Mouse (Mus musculus): ENCODE data around the gene Zbtb40. TPM values are rescaled to one million over a fixed set of nuclear protein-coding genes. Genes with fewer than 3 reads are reported as not detected.

The Zbtb40 gene
- polyA plus RNA-seq, 1 experiment: 8.8 TPM

DNA sequence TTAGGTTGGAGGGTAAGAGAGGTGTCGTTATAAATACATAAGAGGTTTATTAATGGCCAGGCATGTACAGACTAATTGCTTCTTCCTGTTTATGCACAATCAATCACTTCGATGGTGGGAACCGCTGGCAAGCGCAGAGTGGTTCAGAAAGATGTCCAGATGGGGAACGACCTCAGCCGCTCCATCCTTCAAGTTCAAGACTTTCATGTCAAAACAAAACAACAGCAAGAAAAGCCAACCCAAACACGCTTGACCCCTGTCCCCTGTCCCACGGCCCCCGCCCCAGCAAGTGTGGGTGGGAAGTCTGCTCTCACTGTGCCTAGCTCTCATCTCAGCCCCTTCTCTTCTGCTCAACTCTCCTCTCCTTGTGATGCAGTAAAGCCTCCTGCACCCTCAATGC, 88.0 kb downstream of the Zbtb40 start:
- H3K36me3 ChIP-seq (ENCODE audit: control insufficient read depth, insufficient read depth, low read length): no peaks in the 10 kb centered on the region
- H3K27ac ChIP-seq (ENCODE audit: insufficient read depth, low read length): no peak overlapping the region
- 56% methylated on average over 9 of the region's 9 CpGs for WGBS
- DNase-seq (ENCODE audit: low read depth in 1 of 2, low spot score in 2 of 2): no peak
- no peak for TF ChIP-seq POLR2A (IDR thresholded peaks at IDR 0.05; ENCODE audit: low read depth, low read length)
- TF ChIP-seq CTCF (IDR thresholded peaks at IDR 0.05; ENCODE audit: extremely low read depth, insufficient read depth, insufficient read length, insufficient replicate concordance): no peak
- peaks cover 13% of the 10 kb centered on the region for H3K27me3 ChIP-seq (ENCODE audit: control insufficient read depth, insufficient read depth, low read length)
- no peak overlapping the region for H3K4me3 ChIP-seq (ENCODE audit: extremely low read depth, insufficient read depth, insufficient read length)
- H3K4me1 ChIP-seq (ENCODE audit: control insufficient read depth, insufficient read depth, insufficient read length): no peaks in the 10 kb centered on the region

DNA sequence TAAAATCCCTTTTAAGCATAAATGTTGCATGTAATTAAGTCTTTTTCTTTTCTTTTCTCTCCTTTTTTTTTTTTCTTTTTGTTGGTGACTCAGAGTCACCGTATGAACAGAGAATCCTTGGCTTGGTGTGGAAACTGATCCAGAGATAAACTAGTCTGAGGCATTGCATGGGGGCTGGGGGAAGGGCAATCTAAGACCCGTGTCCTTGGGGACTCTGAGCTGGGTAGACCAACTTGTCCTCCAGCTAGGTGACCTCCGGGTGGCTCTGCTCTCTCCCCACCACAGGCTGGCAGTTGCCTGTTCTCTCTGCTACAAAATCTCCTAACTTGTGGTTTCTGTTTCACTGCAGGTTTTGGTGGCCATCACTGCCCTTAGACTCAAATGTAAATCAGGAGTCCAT, 88.5 kb downstream of the Zbtb40 start:
- H3K4me3 ChIP-seq (ENCODE audit: extremely low read depth, insufficient read depth, insufficient read length): no peak overlapping the region
- no peak for DNase-seq (ENCODE audit: low read depth in 1 of 2, low spot score in 2 of 2)
- no peak for TF ChIP-seq POLR2A (IDR thresholded peaks at IDR 0.05; ENCODE audit: low read depth, low read length)
- no peak for TF ChIP-seq CTCF (IDR thresholded peaks at IDR 0.05; ENCODE audit: extremely low read depth, insufficient read depth, insufficient read length, insufficient replicate concordance)
- WGBS: 41% methylated on average over 3 of the region's 3 CpGs
- H3K27me3 ChIP-seq (ENCODE audit: control insufficient read depth, insufficient read depth, low read length): peaks cover 13% of the 10 kb centered on the region
- H3K4me1 ChIP-seq (ENCODE audit: control insufficient read depth, insufficient read depth, insufficient read length): no peaks in the 10 kb centered on the region
- H3K36me3 ChIP-seq (ENCODE audit: control insufficient read depth, insufficient read depth, low read length): no peaks in the 10 kb centered on the region
- no peak overlapping the region for H3K27ac ChIP-seq (ENCODE audit: insufficient read depth, low read length)

DNA sequence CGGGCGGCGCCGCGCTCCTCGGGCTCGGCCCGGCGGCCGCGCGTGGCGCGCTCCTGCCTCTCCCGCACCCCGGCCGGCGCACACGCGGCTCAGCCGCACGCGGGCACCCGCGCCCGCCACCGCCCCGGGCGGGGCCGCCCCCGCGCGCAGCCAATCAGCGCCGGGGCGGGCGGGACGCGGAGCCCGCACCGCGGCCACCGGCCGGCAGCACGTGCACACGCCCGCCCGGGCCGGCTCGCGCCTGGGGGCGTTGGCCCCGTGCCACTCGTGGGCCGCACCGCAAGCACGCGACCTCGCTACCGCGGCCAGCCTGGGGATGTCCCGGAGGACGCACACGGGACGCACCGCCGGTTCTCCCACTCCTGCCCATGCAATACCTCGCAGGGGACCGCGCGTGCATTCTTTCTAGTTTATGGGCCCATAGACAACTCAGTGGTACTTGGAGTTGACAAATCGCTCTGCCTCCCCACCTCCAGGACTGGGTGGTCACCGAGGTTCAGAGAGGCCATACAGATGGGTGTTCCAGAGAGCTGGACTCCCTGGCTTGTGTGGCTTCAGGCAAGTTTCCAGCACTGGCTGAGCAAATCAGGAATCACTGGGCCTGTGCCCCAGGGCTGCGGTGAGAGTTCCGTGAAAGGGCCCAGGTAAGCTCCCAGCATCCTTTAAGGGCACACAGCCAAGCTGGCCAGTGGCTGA, 91.7 kb downstream of the Zbtb40 start, which contains the start of gene Epha8:
Epha8 (minus strand) TSS at position 66 of the 696 bp plus-strand sequence.
- H3K4me3 ChIP-seq (ENCODE audit: extremely low read depth, insufficient read depth, insufficient read length): no peak within 1 kb of the TSS
- 9% methylated on average over 75 of the region's 75 CpGs for WGBS
- TF ChIP-seq POLR2A (IDR thresholded peaks at IDR 0.05; ENCODE audit: low read depth, low read length): no peak
- peaks cover 13% of the 10 kb centered on the region for H3K27me3 ChIP-seq (ENCODE audit: control insufficient read depth, insufficient read depth, low read length)
- H3K4me1 ChIP-seq (ENCODE audit: control insufficient read depth, insufficient read depth, insufficient read length): no peaks in the 10 kb centered on the region
- no peak for DNase-seq (ENCODE audit: low read depth in 1 of 2, low spot score in 2 of 2)
- no peaks in the 10 kb centered on the region for H3K36me3 ChIP-seq (ENCODE audit: control insufficient read depth, insufficient read depth, low read length)
- no peak within 1 kb of the TSS for H3K27ac ChIP-seq (ENCODE audit: insufficient read depth, low read length)

DNA sequence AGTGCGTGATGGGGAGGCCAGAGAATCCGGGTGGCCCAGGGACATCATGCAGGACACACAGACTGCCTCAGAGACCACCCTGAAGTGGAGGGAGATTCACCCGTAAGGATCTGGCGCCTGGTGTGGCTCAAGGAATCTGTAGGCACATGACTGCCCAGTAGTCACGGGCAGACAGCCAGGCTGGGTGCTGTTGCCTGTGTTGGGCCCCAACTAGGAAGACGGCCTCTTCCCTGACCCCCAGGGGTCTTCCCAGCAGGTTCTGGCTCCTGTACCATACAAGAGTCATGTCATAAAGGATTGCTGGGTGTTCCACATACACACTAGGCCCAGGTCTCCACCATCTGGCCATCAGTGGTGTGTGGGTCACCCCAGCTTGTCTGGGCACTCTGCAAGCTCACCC, 94.0 kb downstream of the Zbtb40 start:
- H3K27ac ChIP-seq (ENCODE audit: insufficient read depth, low read length): no peak overlapping the region
- peaks cover 13% of the 10 kb centered on the region for H3K27me3 ChIP-seq (ENCODE audit: control insufficient read depth, insufficient read depth, low read length)
- TF ChIP-seq CTCF (IDR thresholded peaks at IDR 0.05; ENCODE audit: extremely low read depth, insufficient read depth, insufficient read length, insufficient replicate concordance) (no peak), POLR2A (IDR thresholded peaks at IDR 0.05; ENCODE audit: low read depth, low read length) (no peak)
- 80% methylated on average over 6 of the region's 6 CpGs for WGBS
- H3K4me1 ChIP-seq (ENCODE audit: control insufficient read depth, insufficient read depth, insufficient read length): no peaks in the 10 kb centered on the region
- no peak overlapping the region for H3K4me3 ChIP-seq (ENCODE audit: extremely low read depth, insufficient read depth, insufficient read length)
- no peaks in the 10 kb centered on the region for H3K36me3 ChIP-seq (ENCODE audit: control insufficient read depth, insufficient read depth, low read length)
- no peak for DNase-seq (ENCODE audit: low read depth in 1 of 2, low spot score in 2 of 2)

DNA sequence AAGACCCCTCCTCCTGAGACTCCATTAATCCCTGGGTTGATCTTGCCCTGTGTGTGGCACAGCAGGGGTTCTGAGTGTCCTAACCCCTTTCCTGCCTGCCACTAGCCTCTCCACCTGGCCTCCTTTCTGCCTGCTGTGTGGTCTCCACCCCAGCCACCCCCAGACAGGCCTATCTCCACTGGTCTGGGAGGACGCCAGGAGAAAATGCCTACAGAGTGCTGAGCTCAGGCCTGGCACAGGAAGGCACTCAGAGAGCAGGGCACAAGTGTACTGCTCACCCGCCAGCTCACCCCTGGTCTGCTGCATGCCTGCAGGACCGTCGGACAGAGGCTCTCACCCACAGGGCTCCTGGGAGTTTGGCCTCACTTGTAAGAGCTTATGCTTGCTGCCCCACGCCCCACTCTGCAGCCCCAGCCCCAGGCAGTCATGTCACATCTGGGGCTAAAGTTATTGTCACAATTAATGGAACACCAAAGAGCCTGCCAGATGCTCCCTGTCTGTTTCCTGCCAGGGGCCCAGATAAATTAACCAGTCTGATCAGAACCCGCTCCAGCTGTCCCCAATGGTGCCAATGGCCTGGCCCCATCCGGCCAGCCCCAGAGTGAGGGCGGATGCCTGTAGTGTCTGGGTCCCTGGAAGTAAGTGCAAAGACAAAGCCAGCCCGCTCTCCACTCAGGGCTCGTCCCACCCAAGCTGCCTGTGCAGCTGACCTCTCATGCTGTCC, 99.2 kb downstream of the Zbtb40 start:
- no peak for DNase-seq (ENCODE audit: low read depth in 1 of 2, low spot score in 2 of 2)
- Histone ChIP-seq H3K27me3 (ENCODE audit: control insufficient read depth, insufficient read depth, low read length) (no peaks in the 10 kb centered on the region), H3K27ac (ENCODE audit: insufficient read depth, low read length) (no peak overlapping the region), H3K4me3 (ENCODE audit: extremely low read depth, insufficient read depth, insufficient read length) (no peak overlapping the region), H3K36me3 (ENCODE audit: control insufficient read depth, insufficient read depth, low read length) (no peaks in the 10 kb centered on the region), H3K4me1 (ENCODE audit: control insufficient read depth, insufficient read depth, insufficient read length) (no peaks in the 10 kb centered on the region)
- WGBS: 55% methylated on average over 10 of the region's 10 CpGs
- no peak for TF ChIP-seq POLR2A (IDR thresholded peaks at IDR 0.05; ENCODE audit: low read depth, low read length)
- TF ChIP-seq CTCF (IDR thresholded peaks at IDR 0.05; ENCODE audit: extremely low read depth, insufficient read depth, insufficient read length, insufficient replicate concordance): no peak

DNA sequence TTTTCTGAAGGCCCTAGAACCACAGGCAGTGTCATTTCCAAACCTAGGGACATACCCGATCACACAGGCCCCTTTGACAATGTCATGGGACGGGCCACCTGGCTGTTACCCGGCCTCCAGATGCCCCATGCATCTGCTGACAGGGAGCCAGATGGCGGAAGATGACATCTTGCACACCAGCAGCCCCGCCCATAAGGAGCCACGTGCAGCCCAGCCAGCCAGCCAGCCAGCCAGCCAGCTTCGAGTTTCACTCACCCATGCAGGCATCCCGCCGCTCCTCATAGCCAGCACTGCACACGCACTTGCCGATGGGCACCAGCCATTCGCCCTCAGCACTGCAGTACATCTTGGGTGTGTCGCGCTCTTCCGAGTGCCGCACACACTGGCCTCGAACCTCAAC, 103.2 kb downstream of the Zbtb40 start:
- TF ChIP-seq POLR2A (IDR thresholded peaks at IDR 0.05; ENCODE audit: low read depth, low read length) (no peak), CTCF (IDR thresholded peaks at IDR 0.05; ENCODE audit: extremely low read depth, insufficient read depth, insufficient read length, insufficient replicate concordance) (no peak)
- Histone ChIP-seq H3K27me3 (ENCODE audit: control insufficient read depth, insufficient read depth, low read length) (no peaks in the 10 kb centered on the region), H3K27ac (ENCODE audit: insufficient read depth, low read length) (no peak overlapping the region), H3K36me3 (ENCODE audit: control insufficient read depth, insufficient read depth, low read length) (no peaks in the 10 kb centered on the region), H3K4me1 (ENCODE audit: control insufficient read depth, insufficient read depth, insufficient read length) (no peaks in the 10 kb centered on the region), H3K4me3 (ENCODE audit: extremely low read depth, insufficient read depth, insufficient read length) (no peak overlapping the region)
- DNase-seq (ENCODE audit: low read depth in 1 of 2, low spot score in 2 of 2): no peak
- 78% methylated on average over 17 of the region's 17 CpGs for WGBS

Data from spleen, adult 2 months (tissue).